Mouse (Mus musculus): ENCODE data around the gene Gm10721. TPM values are rescaled to one million over a fixed set of nuclear protein-coding genes. Genes with fewer than 3 reads are reported as not detected.
"Not testable (repeated sequence)": the region's sequence is repeated elsewhere in the genome, so short reads cannot be mapped to it uniquely, and the experiment has no call there.

Gm10721 gene
- under 1 TPM; 0.43 to 0.90 (median 0.58) TPM for total RNA-seq (2022)

- not testable (repeated sequence) for DNase-seq (ENCODE audit: low spot score)
Measured at GRCm38 (mm10) chr9:3012733-3013279, at the start of gene Gm10721. Gm10721 (plus strand) TSS chr9:3013140.

- peak; percentile 30 for DNase-seq (ENCODE audit: low spot score)
Measured at GRCm38 (mm10) chr9:3000445-3000972, 12.4 kb upstream of the Gm10721 start, which contains the start of gene Gm10722. Gm10722 (plus strand) TSS chr9:3000922.

- peak; percentile 57 for DNase-seq (ENCODE audit: low spot score)
Measured at GRCm38 (mm10) chr9:3001006-3001405, 11.9 kb upstream of the Gm10721 start.

- DNase-seq (ENCODE audit: low spot score): peak; percentile 100
Measured at GRCm38 (mm10) chr9:3001948-3002659, 10.8 kb upstream of the Gm10721 start.

- not testable (repeated sequence) for DNase-seq (ENCODE audit: low spot score)
Measured at GRCm38 (mm10) chr9:3002794-3003396, 10.0 kb upstream of the Gm10721 start, which contains the start of gene Gm11168. Gm11168 (plus strand) TSS chr9:3003346.

GRCm38 (mm10) chr9:3006179-3006578 is 6.8 kb upstream of the Gm10721 start:
- DNase-seq (ENCODE audit: low spot score): not testable (repeated sequence)

- peak; percentile 100 for DNase-seq (ENCODE audit: low spot score)
Measured at GRCm38 (mm10) chr9:3006636-3007035, 6.3 kb upstream of the Gm10721 start.

GRCm38 (mm10) chr9:3007272-3007671 is 5.7 kb upstream of the Gm10721 start:
- not testable (repeated sequence) for DNase-seq (ENCODE audit: low spot score)

- not testable (repeated sequence) for DNase-seq (ENCODE audit: low spot score)
Measured at GRCm38 (mm10) chr9:3009331-3009730, 3.6 kb upstream of the Gm10721 start.

GRCm38 (mm10) chr9:3012054-3012621 is 802 bp upstream of the Gm10721 start:
- not testable (repeated sequence) for DNase-seq (ENCODE audit: low spot score)

- not testable (repeated sequence) for DNase-seq (ENCODE audit: low spot score)
Measured at GRCm38 (mm10) chr9:3015354-3015753, 2.4 kb downstream of the Gm10721 start, which contains the start of gene Gm10720. Gm10720 (plus strand) TSS chr9:3015654.

GRCm38 (mm10) chr9:3015896-3016295 is 3.0 kb downstream of the Gm10721 start:
- peak; percentile 6 for DNase-seq (ENCODE audit: low spot score)

- not testable (repeated sequence) for DNase-seq (ENCODE audit: low spot score)
Measured at GRCm38 (mm10) chr9:3017108-3017507, 4.2 kb downstream of the Gm10721 start, which contains the start of gene Gm10719. Gm10719 (plus strand) TSS chr9:3017408.

- not testable (repeated sequence) for DNase-seq (ENCODE audit: low spot score)
Measured at GRCm38 (mm10) chr9:3018944-3019343, 6.0 kb downstream of the Gm10721 start.

- peak; percentile 86 for DNase-seq (ENCODE audit: low spot score)
Measured at GRCm38 (mm10) chr9:3019835-3020727, 7.1 kb downstream of the Gm10721 start.

GRCm38 (mm10) chr9:3022316-3023008 is 9.5 kb downstream of the Gm10721 start:
- DNase-seq (ENCODE audit: low spot score): peak; percentile 92

GRCm38 (mm10) chr9:3023312-3023984 is 10.5 kb downstream of the Gm10721 start, which contains the start of gene Gm10718:
Gm10718 (plus strand) TSS chr9:3023547.
- peak; percentile 77 for DNase-seq (ENCODE audit: low spot score)

GRCm38 (mm10) chr9:3023985-3024648 is 11.2 kb downstream of the Gm10721 start:
- DNase-seq (ENCODE audit: low spot score): peak; percentile 100

Measured in heart, adult 8-10 months (tissue).